ENCODE assay signal across 9 mouse cellular contexts in genomic region chr4:97751483-97752251, GRCm38 (mm10). TPM values are rescaled to one million over a fixed set of nuclear protein-coding genes. Genes with fewer than 3 reads are reported as not detected.
DNase-seq lines count a peak whose midpoint lies in the region; ATAC-seq lines count a peak whose summit lies in the region.
"Had no signal": no experiment of that assay in that cellular context is flagged by ENCODE, and none has a peak within 500 bp of the region (broad histone marks: within the 10 kb centered on the region; RNA-seq: fewer than 3 reads in every experiment).

No protein-coding gene starts in this region.

- peak overlapping the region; percentile 62 for H3K27ac ChIP-seq in forebrain, embryonic 16.5 days (ENCODE audit: low read length)
- peak overlapping the region; percentile 84 for H3K27ac ChIP-seq in hindbrain, embryonic 10.5 days
- H3K27ac ChIP-seq in limb, embryonic 12.5 days: peak overlapping the region; percentile 77
- peak overlapping the region; percentile 76 for H3K27ac ChIP-seq in midbrain, embryonic 10.5 days (replicated peaks)

- peak; percentile 63 to 64 for DNase-seq in cerebellum, postnatal 10 days
- DNase-seq in cerebellum, adult 8-10 months: no peak
- DNase-seq in adrenal gland, postnatal 4 days (ENCODE audit: low spot score in 2 of 2): peak; percentile 33 to 53
- DNase-seq in hindbrain, embryonic 10.5 days (ENCODE audit: low spot score): peak; percentile 69
- peak; percentile 66 for DNase-seq in midbrain, embryonic 10.5 days (ENCODE audit: low spot score)
- DNase-seq in spleen, adult 18-20 months: peak; percentile 30 to 52

- ATAC-seq in forebrain, embryonic 16.5 days: peak; percentile 46
- peak; percentile 61 for ATAC-seq in limb, embryonic 12.5 days (ENCODE audit: insufficient number of reproducible peaks, insufficient read depth, low FRiP score, low TSS enrichment, low read depth)

- H3K4me3 ChIP-seq in forebrain, embryonic 16.5 days (replicated peaks; ENCODE audit: low read length): peak overlapping the region; percentile 43
- peak overlapping the region; percentile 58 for H3K4me3 ChIP-seq in hindbrain, embryonic 10.5 days
- H3K4me3 ChIP-seq in limb, embryonic 12.5 days (replicated peaks): peak overlapping the region; percentile 44
- peak overlapping the region; percentile 57 for H3K4me3 ChIP-seq in midbrain, embryonic 10.5 days

- 0 out of 2 replicates have a peak, but pooled peaks cover 2% of the 10 kb centered on the region for H3K27me3 ChIP-seq in forebrain, embryonic 16.5 days (replicated peaks; ENCODE audit: control insufficient read depth, insufficient read depth, low read length)
- H3K27me3 ChIP-seq in hindbrain, embryonic 10.5 days (ENCODE audit: insufficient read depth, poor library complexity, severe bottlenecking): peaks cover 84% of the 10 kb centered on the region
- H3K27me3 ChIP-seq in limb, embryonic 12.5 days: peaks cover 4% of the 10 kb centered on the region; the same call in 1 of the 2 replicates
- peaks cover 97% of the 10 kb centered on the region for H3K27me3 ChIP-seq in midbrain, embryonic 10.5 days (ENCODE audit: low read depth, poor library complexity, severe bottlenecking)
- H3K27me3 ChIP-seq: CH12.LX had no signal

- H3K36me3 ChIP-seq in forebrain, embryonic 16.5 days (ENCODE audit: control insufficient read depth, insufficient read depth): no peaks in the 10 kb centered on the region
- H3K36me3 ChIP-seq in hindbrain, embryonic 10.5 days: no peaks in the 10 kb centered on the region
- H3K36me3 ChIP-seq in limb, embryonic 12.5 days: no peaks in the 10 kb centered on the region
- no peaks in the 10 kb centered on the region for H3K36me3 ChIP-seq in midbrain, embryonic 10.5 days

- H3K9ac ChIP-seq in forebrain, embryonic 16.5 days (replicated peaks; ENCODE audit: low read depth, low read length): peak overlapping the region; percentile 69
- peak overlapping the region; percentile 68 for H3K9ac ChIP-seq in limb, embryonic 12.5 days (replicated peaks)

- 1% methylated on average over 40 of the region's 40 CpGs for WGBS in forebrain, embryonic 16.5 days
- WGBS in hindbrain, embryonic 10.5 days: under 1% methylated on average over 40 of the region's 40 CpGs
- WGBS in limb, embryonic 12.5 days: 2% methylated on average over 40 of the region's 40 CpGs
- under 1% methylated on average over 40 of the region's 40 CpGs for WGBS in midbrain, embryonic 10.5 days

- H3K4me1 ChIP-seq in forebrain, embryonic 16.5 days (replicated peaks; ENCODE audit: control insufficient read depth, insufficient read depth, low read length): peaks cover 19% of the 10 kb centered on the region
- H3K4me1 ChIP-seq in hindbrain, embryonic 10.5 days (replicated peaks): peaks cover 38% of the 10 kb centered on the region
- peaks cover 48% of the 10 kb centered on the region for H3K4me1 ChIP-seq in limb, embryonic 12.5 days (replicated peaks)
- H3K4me1 ChIP-seq in midbrain, embryonic 10.5 days: peaks cover 31% of the 10 kb centered on the region

- H3K9me3 ChIP-seq in forebrain, embryonic 16.5 days (ENCODE audit: control insufficient read depth, low read length): no peaks in the 10 kb centered on the region
- no peaks in the 10 kb centered on the region for H3K9me3 ChIP-seq in hindbrain, embryonic 10.5 days
- no peaks in the 10 kb centered on the region for H3K9me3 ChIP-seq in limb, embryonic 12.5 days
- H3K9me3 ChIP-seq in midbrain, embryonic 10.5 days (replicated peaks): no peaks in the 10 kb centered on the region

- H3K4me2 ChIP-seq in forebrain, embryonic 16.5 days (ENCODE audit: low read length): peak overlapping the region; percentile 80
- H3K4me2 ChIP-seq in limb, embryonic 12.5 days: peak overlapping the region; percentile 91

RNA-seq across cellular contexts. Expression of gene Nfia, which starts 20.9 kb away (rescaled TPM):
- total RNA-seq in adrenal gland, postnatal 4 days (2021): 100 to 1,000 TPM; 208 to 223 TPM
- 88.3 and 97.1 TPM in 2 replicates for polyA plus RNA-seq in forebrain, embryonic 16.5 days (2015; fragmentation: Nextera tagmentation; extraction: Ambion mirVana)
- polyA plus RNA-seq in hindbrain, embryonic 10.5 days (2016; fragmentation: Nextera tagmentation; extraction: Ambion mirVana): 10.9 and 17.5 TPM in 2 replicates
- 53.9 and 56.7 TPM in 2 replicates for polyA plus RNA-seq in limb, embryonic 12.5 days (2016; fragmentation: Nextera tagmentation; extraction: Ambion mirVana)
- 5.9 and 13.3 TPM in 2 replicates for polyA plus RNA-seq in midbrain, embryonic 10.5 days (2016; fragmentation: Nextera tagmentation; extraction: Ambion mirVana)
- total RNA-seq: CH12.LX had no signal

RNA-seq across cellular contexts. Expression of gene E130114P18Rik, which starts 26.2 kb away (rescaled TPM):
- 1 to 10 TPM; 1.2 to 1.4 TPM for total RNA-seq in adrenal gland, postnatal 4 days (2021)
- 31.0 and 34.5 TPM in 2 replicates for polyA plus RNA-seq in forebrain, embryonic 16.5 days (2015; fragmentation: Nextera tagmentation; extraction: Ambion mirVana)
- 12.7 and 18.4 TPM in 2 replicates for polyA plus RNA-seq in hindbrain, embryonic 10.5 days (2016; fragmentation: Nextera tagmentation; extraction: Ambion mirVana)
- 5.4 and 6.4 TPM in 2 replicates for polyA plus RNA-seq in limb, embryonic 12.5 days (2016; fragmentation: Nextera tagmentation; extraction: Ambion mirVana)
- 2.7 and 3.9 TPM in 2 replicates for polyA plus RNA-seq in midbrain, embryonic 10.5 days (2016; fragmentation: Nextera tagmentation; extraction: Ambion mirVana)
- total RNA-seq: CH12.LX had no signal
